Mouse (Mus musculus): ENCODE measurements at regions not wholly inside any gene's neighbourhood (a gene's known extent, or its start where the extent isn't known, plus 50 kb on each side); places are given as distances from the start of the nearest gene placed in this dataset.

DNA sequence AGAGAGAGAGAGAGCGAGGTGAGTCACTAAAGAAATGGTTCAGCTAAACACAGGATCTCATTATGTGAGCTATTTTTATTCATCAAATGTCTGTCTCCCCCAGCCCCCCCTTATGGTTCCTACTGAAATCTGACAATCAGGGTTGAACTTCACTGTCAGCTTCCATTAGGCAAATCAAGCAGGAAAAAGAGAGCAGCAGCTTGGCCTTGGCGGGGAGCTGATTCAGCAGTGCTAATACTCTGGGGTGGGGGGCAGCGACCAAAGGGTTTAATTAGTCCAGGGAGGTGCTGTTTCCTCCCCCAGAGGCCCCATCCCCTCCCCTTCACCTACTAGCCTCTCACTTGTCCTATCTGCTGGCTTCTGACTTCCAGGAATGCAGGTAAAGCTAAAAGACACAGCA lies 649.6 kb upstream of the Castor2 start:
- TF ChIP-seq CTCF (IDR thresholded peaks at IDR 0.05; ENCODE audit: low read depth), result no peak
- 81% methylated on average over 3 of the region's 3 CpGs for WGBS
- Histone ChIP-seq H3K9ac (ENCODE audit: low read depth, low read length) (no peak overlapping the region), H3K36me3 (ENCODE audit: control insufficient read depth, insufficient read depth) (no peaks in the 10 kb centered on the region), H3K4me2 (replicated peaks; ENCODE audit: low read depth) (no peak overlapping the region), H3K4me1 (replicated peaks; ENCODE audit: control insufficient read depth, insufficient read depth, low read length) (no peaks in the 10 kb centered on the region), H3K4me3 (ENCODE audit: low read depth, low read length) (no peak overlapping the region), H3K27ac (ENCODE audit: low read depth, low read length) (no peak overlapping the region), H3K9me3 (ENCODE audit: control insufficient read depth) (no peaks in the 10 kb centered on the region), H3K27me3 (replicated peaks; ENCODE audit: control insufficient read depth, insufficient read depth, low read length) (no peaks in the 10 kb centered on the region)
- ATAC-seq, result no peak

DNA sequence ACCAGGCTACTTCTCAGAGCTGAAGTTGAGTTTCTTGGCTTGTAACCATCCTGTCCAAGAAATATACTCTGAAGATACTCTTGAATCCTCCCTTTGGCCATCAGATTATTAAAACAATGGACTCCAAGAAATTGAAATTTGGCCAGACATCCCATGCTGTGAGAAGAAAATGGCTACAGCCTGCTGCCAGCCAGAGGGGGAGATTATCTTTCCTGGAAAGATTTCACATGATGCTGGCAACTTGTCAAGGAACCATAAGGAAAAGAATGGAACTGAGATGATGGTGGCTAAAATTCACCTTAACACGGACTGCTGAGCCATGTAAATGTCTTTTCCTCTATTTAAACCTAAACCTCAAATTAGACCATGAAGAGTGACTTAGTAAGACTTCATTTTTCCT lies 698.7 kb upstream of the Castor2 start:
- whole genome bisulfite sequencing, result 64% methylated on average over 1 of the region's 1 CpGs
- TF ChIP-seq CTCF (IDR thresholded peaks at IDR 0.05; ENCODE audit: low read depth), result no peak

DNA sequence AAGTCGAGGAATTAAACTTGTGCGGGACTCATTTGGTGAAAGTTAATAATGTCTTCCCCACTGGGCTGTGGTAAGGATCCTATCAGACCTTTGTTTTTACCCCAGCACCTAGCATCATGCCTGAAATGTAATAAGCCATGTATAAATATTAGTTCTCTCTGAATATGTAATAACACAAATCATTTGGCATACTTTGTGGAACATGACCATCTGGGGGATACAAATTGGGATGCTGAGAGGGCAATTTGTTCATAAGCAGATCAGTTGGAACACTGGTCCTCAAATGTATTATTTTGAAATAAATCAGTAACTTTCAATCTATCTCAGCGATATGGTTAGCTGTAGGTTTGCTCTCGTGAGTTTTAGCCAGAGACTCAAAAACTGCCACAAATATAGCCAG lies 709.6 kb upstream of the Castor2 start:
- no peak overlapping the region for H3K4me3 ChIP-seq (ENCODE audit: low read depth, low read length)
- no peak overlapping the region for H3K9ac ChIP-seq (ENCODE audit: low read depth, low read length)
- H3K36me3 ChIP-seq (ENCODE audit: control insufficient read depth, insufficient read depth), result no peaks in the 10 kb centered on the region
- ATAC-seq, result no peak
- WGBS, result 76% methylated on average over 4 of the region's 4 CpGs
- no peaks in the 10 kb centered on the region for H3K9me3 ChIP-seq (ENCODE audit: control insufficient read depth)
- no peak for TF ChIP-seq CTCF (IDR thresholded peaks at IDR 0.05; ENCODE audit: low read depth)
- H3K4me2 ChIP-seq (replicated peaks; ENCODE audit: low read depth), result no peak overlapping the region
- no peaks in the 10 kb centered on the region for H3K4me1 ChIP-seq (replicated peaks; ENCODE audit: control insufficient read depth, insufficient read depth, low read length)
- H3K27ac ChIP-seq (ENCODE audit: low read depth, low read length), result no peak overlapping the region
- no peaks in the 10 kb centered on the region for H3K27me3 ChIP-seq (replicated peaks; ENCODE audit: control insufficient read depth, insufficient read depth, low read length)

More for the DNA sequence above, 698.7 kb upstream of the Castor2 start:
- ATAC-seq, result no peak
- no peaks in the 10 kb centered on the region for H3K9me3 ChIP-seq (ENCODE audit: control insufficient read depth)
- no peak overlapping the region for H3K4me2 ChIP-seq (replicated peaks; ENCODE audit: low read depth)
- no peak overlapping the region for H3K4me3 ChIP-seq (ENCODE audit: low read depth, low read length)
- H3K27ac ChIP-seq (ENCODE audit: low read depth, low read length), result no peak overlapping the region
- no peaks in the 10 kb centered on the region for H3K27me3 ChIP-seq (replicated peaks; ENCODE audit: control insufficient read depth, insufficient read depth, low read length)
- H3K9ac ChIP-seq (ENCODE audit: low read depth, low read length), result no peak overlapping the region
- no peaks in the 10 kb centered on the region for H3K4me1 ChIP-seq (replicated peaks; ENCODE audit: control insufficient read depth, insufficient read depth, low read length)
- no peaks in the 10 kb centered on the region for H3K36me3 ChIP-seq (ENCODE audit: control insufficient read depth, insufficient read depth)

DNA sequence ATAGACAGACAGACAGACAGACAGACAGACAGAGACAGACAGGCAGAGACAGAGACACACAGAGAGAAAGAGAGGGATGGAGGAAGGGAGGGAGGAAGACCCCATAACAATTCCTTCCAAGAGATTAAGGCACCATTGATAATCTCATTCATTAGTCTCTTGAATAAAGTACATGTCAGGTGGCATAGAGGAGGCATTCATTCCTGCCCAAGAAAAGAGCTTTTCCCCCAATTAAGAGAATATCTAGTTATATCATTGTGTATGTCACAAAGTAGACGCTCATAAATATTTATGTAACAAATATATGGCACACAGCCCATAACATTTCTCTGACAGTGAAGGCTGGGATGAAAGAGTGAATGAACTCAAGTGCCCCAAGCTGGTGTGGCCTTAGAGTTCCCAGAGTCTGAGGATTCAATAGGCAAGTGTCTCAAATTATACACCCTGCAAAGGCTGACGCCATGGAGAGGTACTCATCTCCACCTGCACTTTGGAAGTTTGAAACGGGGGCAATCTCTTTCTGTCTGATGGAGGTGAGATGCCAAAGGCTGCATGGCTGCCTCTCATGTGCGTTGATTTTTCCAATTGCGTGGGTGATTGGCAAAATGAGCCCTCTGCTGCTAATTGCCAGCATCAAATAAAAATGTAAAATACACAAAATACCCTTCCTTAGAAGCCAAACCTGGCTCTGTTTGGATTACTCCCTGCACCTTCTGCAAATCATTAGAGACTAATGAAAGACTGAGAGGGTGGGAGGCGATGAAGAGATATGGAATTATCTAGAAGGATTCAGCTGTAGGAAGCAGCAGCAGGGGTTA lies 710.3 kb upstream of the Castor2 start:
- Histone ChIP-seq H3K27ac (ENCODE audit: low read depth, low read length) (no peak overlapping the region), H3K9me3 (ENCODE audit: control insufficient read depth) (no peaks in the 10 kb centered on the region), H3K4me2 (replicated peaks; ENCODE audit: low read depth) (no peak overlapping the region), H3K9ac (ENCODE audit: low read depth, low read length) (no peak overlapping the region), H3K36me3 (ENCODE audit: control insufficient read depth, insufficient read depth) (no peaks in the 10 kb centered on the region), H3K4me1 (replicated peaks; ENCODE audit: control insufficient read depth, insufficient read depth, low read length) (no peaks in the 10 kb centered on the region), H3K4me3 (ENCODE audit: low read depth, low read length) (no peak overlapping the region), H3K27me3 (replicated peaks; ENCODE audit: control insufficient read depth, insufficient read depth, low read length) (no peaks in the 10 kb centered on the region)
- no peak for TF ChIP-seq CTCF (IDR thresholded peaks at IDR 0.05; ENCODE audit: low read depth)
- 76% methylated on average over 6 of the region's 6 CpGs for WGBS
- no peak for ATAC-seq

DNA sequence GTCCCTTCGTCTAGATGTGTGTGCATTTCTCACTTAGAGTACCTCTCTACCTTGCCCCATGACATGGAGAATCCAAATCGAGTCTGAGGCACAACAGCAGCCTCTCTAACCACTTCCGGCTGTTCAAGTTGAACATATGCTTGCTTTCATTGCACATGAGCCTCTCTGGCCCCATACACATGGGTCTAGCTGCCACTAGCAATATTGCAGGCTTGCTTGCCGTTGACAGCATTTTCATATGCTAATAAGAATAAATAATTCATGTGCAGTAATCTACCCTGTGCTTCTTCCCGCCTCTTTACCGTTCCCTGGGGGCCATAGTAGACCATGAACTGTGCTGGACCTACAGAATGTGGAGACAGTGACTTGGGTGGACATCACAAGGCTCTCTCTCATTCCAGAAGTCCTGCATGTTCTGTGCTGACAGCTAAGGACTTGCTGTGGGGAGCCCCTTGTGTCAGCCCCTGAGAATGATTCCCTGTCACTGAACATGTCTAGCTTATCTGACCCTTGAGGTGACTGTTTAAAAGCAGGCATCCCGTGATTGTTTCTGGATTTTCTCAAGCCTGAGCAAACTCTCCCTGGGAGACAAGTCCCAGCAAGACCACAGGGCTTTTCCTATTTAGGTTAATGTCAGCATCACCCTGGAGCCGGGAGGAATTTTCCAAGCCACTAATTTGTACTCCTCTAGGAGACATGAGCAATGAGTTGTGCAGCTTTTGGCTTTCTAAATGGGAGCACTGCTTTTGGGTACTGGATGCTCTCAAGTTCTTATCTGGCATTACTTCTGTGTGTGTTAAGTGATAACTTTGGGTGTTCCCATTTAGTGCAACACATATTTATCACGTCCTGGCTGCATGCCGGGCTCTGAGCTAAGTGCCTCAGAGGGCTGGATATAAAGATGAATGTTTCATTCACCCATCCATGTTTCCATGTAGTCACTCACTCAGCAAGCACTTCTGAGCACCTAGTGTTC lies 713.8 kb upstream of the Castor2 start:
- ATAC-seq, result no peak
- TF ChIP-seq CTCF (IDR thresholded peaks at IDR 0.05; ENCODE audit: low read depth), result no peak
- no peak overlapping the region for H3K27ac ChIP-seq (ENCODE audit: low read depth, low read length)
- H3K4me3 ChIP-seq (ENCODE audit: low read depth, low read length), result no peak overlapping the region
- H3K36me3 ChIP-seq (ENCODE audit: control insufficient read depth, insufficient read depth), result no peaks in the 10 kb centered on the region
- H3K27me3 ChIP-seq (replicated peaks; ENCODE audit: control insufficient read depth, insufficient read depth, low read length), result no peaks in the 10 kb centered on the region
- H3K4me2 ChIP-seq (replicated peaks; ENCODE audit: low read depth), result no peak overlapping the region
- no peaks in the 10 kb centered on the region for H3K4me1 ChIP-seq (replicated peaks; ENCODE audit: control insufficient read depth, insufficient read depth, low read length)
- no peak overlapping the region for H3K9ac ChIP-seq (ENCODE audit: low read depth, low read length)
- H3K9me3 ChIP-seq (ENCODE audit: control insufficient read depth), result no peaks in the 10 kb centered on the region
- 56% methylated on average over 10 of the region's 10 CpGs for WGBS

DNA sequence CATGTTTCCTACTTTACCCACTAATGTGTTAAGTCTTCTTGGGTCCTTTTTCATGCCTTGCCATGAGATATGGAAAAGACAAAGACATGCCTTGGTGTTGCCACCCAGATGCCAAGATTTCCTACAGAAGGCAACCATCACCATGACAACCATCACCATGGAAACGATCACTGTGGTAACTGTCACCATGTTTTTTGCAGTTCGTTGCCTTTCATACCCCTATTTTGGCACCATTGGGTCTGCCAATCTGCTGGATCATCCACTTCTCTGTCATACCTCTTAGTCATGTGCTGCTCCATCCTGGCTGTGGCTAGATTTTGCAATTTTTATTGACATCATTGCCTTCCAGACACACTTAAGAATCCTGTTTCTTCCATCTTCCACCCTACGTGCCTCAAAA lies 733.7 kb upstream of the Castor2 start:
- no peak for TF ChIP-seq CTCF (IDR thresholded peaks at IDR 0.05; ENCODE audit: low read depth)
- Histone ChIP-seq H3K4me3 (ENCODE audit: low read depth, low read length) (no peak overlapping the region), H3K4me2 (replicated peaks; ENCODE audit: low read depth) (no peak overlapping the region), H3K9me3 (ENCODE audit: control insufficient read depth) (no peaks in the 10 kb centered on the region), H3K27me3 (replicated peaks; ENCODE audit: control insufficient read depth, insufficient read depth, low read length) (no peaks in the 10 kb centered on the region), H3K9ac (ENCODE audit: low read depth, low read length) (no peak overlapping the region), H3K36me3 (ENCODE audit: control insufficient read depth, insufficient read depth) (no peaks in the 10 kb centered on the region), H3K4me1 (replicated peaks; ENCODE audit: control insufficient read depth, insufficient read depth, low read length) (no peaks in the 10 kb centered on the region), H3K27ac (ENCODE audit: low read depth, low read length) (no peak overlapping the region)
- WGBS, result 90% methylated on average over 3 of the region's 3 CpGs
- no peak for ATAC-seq
